Mouse (Mus musculus): ENCODE results near the gene Btg2.

DNA sequence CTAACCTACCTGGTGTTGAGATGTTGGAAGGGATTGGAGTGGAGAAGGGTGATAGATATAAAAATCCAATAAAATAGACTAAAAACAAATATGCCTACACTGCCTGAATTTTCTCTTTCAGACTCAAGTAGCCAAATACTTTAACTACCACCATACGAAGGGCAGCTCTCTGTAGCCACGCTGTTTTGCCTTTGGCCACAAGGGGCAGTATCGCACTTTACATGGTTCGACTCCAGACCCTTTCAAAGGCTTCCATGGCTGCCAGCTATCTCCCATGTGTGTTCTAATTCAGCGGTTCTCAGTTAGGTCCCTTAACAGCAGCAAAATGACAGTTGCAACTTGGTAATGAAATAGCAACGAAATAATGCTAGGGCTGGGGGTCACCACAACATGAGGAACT is 25.7 kb downstream of the Btg2 start:
- peak; percentile 98 for TF ChIP-seq CTCF (IDR thresholded peaks at IDR 0.05; ENCODE audit: low read depth)
- TF ChIP-seq EP300 (optimal IDR thresholded peaks at IDR 0.05): no peak
